Comparison of ENCODE assay signal across 8 mouse cellular contexts in the genomic region with DNA sequence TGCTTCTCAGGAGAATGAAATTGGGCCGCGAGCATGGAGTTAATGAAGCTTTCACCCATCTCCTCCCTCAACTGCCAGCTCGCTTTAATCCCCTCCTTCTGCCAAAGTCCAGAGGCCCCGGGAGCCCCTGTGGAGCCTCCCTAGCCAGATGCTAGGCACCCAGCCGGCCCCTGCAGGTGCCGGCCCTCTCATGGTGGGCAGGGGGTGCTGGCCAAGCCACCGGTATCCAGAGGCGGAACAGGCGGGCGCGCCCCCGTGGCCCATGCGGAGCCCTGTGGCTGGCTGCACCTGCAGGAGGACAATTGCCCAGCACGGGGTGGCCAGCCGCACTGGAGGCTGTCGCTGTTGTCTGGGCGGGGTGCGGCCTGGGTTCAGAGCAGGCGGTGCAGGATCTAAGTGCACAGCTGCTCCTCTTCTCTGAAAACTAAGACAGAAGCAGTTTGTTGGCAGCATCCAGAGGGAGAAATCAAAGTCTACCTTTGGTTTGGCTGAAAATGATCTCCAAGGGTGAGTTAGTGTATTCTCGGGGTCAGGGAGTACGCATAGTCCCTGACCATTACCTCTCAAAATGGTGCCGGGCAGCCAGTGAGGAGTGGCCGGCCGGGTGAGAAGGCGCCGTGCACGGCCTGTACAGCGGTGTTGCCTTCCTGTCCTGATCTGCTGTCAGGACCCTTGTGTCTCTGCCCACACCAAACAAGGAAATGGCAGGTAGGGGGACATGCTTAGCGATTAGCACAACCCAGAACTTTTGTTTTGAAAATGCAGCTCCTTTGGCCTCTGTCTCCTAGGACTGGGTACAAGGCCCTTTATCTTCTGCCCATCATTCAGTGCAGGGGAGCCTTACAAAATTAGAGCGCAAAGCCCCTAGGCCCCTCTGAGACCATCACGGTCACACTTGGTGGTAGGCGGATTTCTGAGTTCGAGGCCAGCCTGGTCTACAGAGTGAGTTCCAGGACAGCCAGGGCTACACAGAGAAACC.
DNase-seq lines count a peak whose midpoint lies in the region; ATAC-seq and TF ChIP-seq lines count a peak whose summit lies in the region.

No protein-coding gene starts in this region.

- H3K36me3 ChIP-seq in lung, embryonic 14.5 days (ENCODE audit: insufficient read depth): no peaks in the 10 kb centered on the region
- no peaks in the 10 kb centered on the region for H3K36me3 ChIP-seq in forebrain, postnatal 0 days (ENCODE audit: insufficient read depth)
- no peaks in the 10 kb centered on the region for H3K36me3 ChIP-seq in limb, embryonic 11.5 days (ENCODE audit: control insufficient read depth, insufficient read depth, low read length)

- no peak overlapping the region for H3K9ac ChIP-seq in lung, embryonic 14.5 days
- peak overlapping the region; percentile 50 for H3K9ac ChIP-seq in forebrain, postnatal 0 days
- H3K9ac ChIP-seq in limb, embryonic 11.5 days (ENCODE audit: low read length): no peak overlapping the region

- WGBS in lung, embryonic 14.5 days: 61% methylated on average over 33 of the region's 33 CpGs
- 27% methylated on average over 33 of the region's 33 CpGs for WGBS in forebrain, postnatal 0 days
- 39% methylated on average over 33 of the region's 33 CpGs for WGBS in limb, embryonic 11.5 days

- no peak for TF ChIP-seq CTCF in lung, embryonic 14.5 days (IDR thresholded peaks at IDR 0.05; ENCODE audit: low read depth)
- no peak for TF ChIP-seq CTCF in forebrain, postnatal 0 days (IDR thresholded peaks at IDR 0.05; ENCODE audit: low read depth)

- H3K9me3 ChIP-seq in lung, embryonic 14.5 days (ENCODE audit: low read depth, low read length): no peaks in the 10 kb centered on the region
- no peaks in the 10 kb centered on the region for H3K9me3 ChIP-seq in forebrain, postnatal 0 days (ENCODE audit: low read length)
- H3K9me3 ChIP-seq in limb, embryonic 11.5 days (ENCODE audit: control insufficient read depth, low read length): no peaks in the 10 kb centered on the region

- H3K27me3 ChIP-seq in lung, embryonic 14.5 days (ENCODE audit: insufficient read depth, low read length): no peaks in the 10 kb centered on the region
- H3K27me3 ChIP-seq in forebrain, postnatal 0 days (ENCODE audit: insufficient read depth, low read length): no peaks in the 10 kb centered on the region
- peaks cover 3% of the 10 kb centered on the region; the same call in 1 of the 2 replicates for H3K27me3 ChIP-seq in limb, embryonic 11.5 days (ENCODE audit: control insufficient read depth, insufficient read depth, low read length)

- no peaks in the 10 kb centered on the region; the same call in 1 of the 2 replicates for H3K4me1 ChIP-seq in lung, embryonic 14.5 days (ENCODE audit: insufficient read depth)
- peaks cover 42% of the 10 kb centered on the region for H3K4me1 ChIP-seq in forebrain, postnatal 0 days (ENCODE audit: insufficient read depth)
- H3K4me1 ChIP-seq in limb, embryonic 11.5 days (ENCODE audit: control insufficient read depth, insufficient read depth, low read length): peaks cover 28% of the 10 kb centered on the region

- H3K27ac ChIP-seq in lung, embryonic 14.5 days (ENCODE audit: low read depth): no peak overlapping the region
- peak overlapping the region; percentile 89 for H3K27ac ChIP-seq in forebrain, postnatal 0 days (ENCODE audit: low read depth, low read length)
- no peak overlapping the region for H3K27ac ChIP-seq in limb, embryonic 11.5 days (replicated peaks; ENCODE audit: low read depth, low read length)

- peak; percentile 13; the same call in 1 of the 2 replicates for ATAC-seq in lung, embryonic 14.5 days (ENCODE audit: insufficient read depth)
- no peak for ATAC-seq in forebrain, postnatal 0 days
- no peak for ATAC-seq in limb, embryonic 11.5 days (ENCODE audit: insufficient number of reproducible peaks, low FRiP score, low TSS enrichment, low read depth)

- no peak overlapping the region for H3K4me3 ChIP-seq in lung, embryonic 14.5 days (ENCODE audit: low read depth, low read length)
- H3K4me3 ChIP-seq in forebrain, postnatal 0 days (ENCODE audit: low read depth, low read length): no peak overlapping the region
- H3K4me3 ChIP-seq in limb, embryonic 11.5 days (ENCODE audit: low read depth, low read length): no peak overlapping the region

- 0 out of 2 replicates have a peak overlapping the region, but pooled peaks have one; percentile 21 for H3K4me2 ChIP-seq in lung, embryonic 14.5 days
- H3K4me2 ChIP-seq in forebrain, postnatal 0 days (ENCODE audit: low read depth): peak overlapping the region; percentile 35
- H3K4me2 ChIP-seq in limb, embryonic 11.5 days (ENCODE audit: low read depth, severe bottlenecking): peak overlapping the region; percentile 22; the same call in 1 of the 2 replicates

- no peak for DNase-seq in lung, embryonic 14.5 days
- no peak for DNase-seq in lung, postnatal 25 days (ENCODE audit: low spot score)
- peak; percentile 48 for DNase-seq in forebrain, postnatal 0 days
- DNase-seq in limb, embryonic 11.5 days (ENCODE audit: low spot score): peak; percentile 40
- DNase-seq in retina, postnatal 1 day: peak; percentile 90
- DNase-seq in urinary bladder, postnatal 36 days (ENCODE audit: low spot score in 2 of 2): no peak
- no peak for DNase-seq in right cerebral cortex, postnatal 25 days
- no peak for DNase-seq in c-Kit-positive CD71-positive TER-119-positive erythroid progenitor cells, embryonic 14.5 days (ENCODE audit: low spot score)

Comparison
In these comparisons a context has a peak if more than half of its experiments do, and no peak if none do; other contexts are left out.
1. DNase-seq: peak in forebrain, postnatal 0 days (single experiment), limb, embryonic 11.5 days (single experiment) and retina, postnatal 1 day (single experiment); none in lung, embryonic 14.5 days (single experiment), lung, postnatal 25 days (single experiment), urinary bladder, postnatal 36 days (0 of 2), right cerebral cortex, postnatal 25 days (single experiment) and c-Kit-positive CD71-positive TER-119-positive erythroid progenitor cells, embryonic 14.5 days (single experiment).
2. Peak in every context shown above with its lines, with median percentiles within 50 percentile points of each other: H3K4me2 ChIP-seq.